Mouse (Mus musculus) cerebellum, adult (tissue): ENCODE measurements around the gene Csmd2.
"Not testable (repeated sequence)": the region's sequence is repeated elsewhere in the genome, so short reads cannot be mapped to it uniquely, and the experiment has no call there.

ENCODE experiments used
- ATAC-seq: cut with Nextera tagmentation; 2 replicates; pipeline ENCODE4 v1.9.2; 2017; ENCODE audit warnings: mild to moderate bottlenecking, moderate library complexity, mixed read lengths; ENCODE audit not compliant: insufficient number of reproducible peaks, low FRiP score, low TSS enrichment

Gene Csmd2

DNA sequence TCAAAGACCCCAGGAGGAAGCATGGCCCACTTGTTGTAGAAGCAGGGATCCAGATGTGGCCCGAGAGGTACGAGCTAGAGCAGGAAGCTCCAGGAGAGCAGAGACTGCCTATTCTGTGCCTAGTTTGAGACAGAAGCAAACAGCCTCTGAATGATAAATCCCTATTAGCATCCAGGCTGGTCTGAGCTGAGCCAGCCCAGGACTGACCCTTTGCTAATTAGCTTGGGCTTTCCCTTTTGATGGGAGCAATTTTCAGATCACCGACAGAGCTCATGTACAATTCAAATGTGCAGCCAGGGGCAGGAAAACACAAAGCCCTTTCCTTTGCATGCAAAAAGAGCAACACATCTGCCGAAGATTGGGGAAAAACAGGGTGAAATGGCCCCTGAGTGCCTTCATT is 54.2 kb downstream of the Csmd2 start:
- no peak for ATAC-seq

DNA sequence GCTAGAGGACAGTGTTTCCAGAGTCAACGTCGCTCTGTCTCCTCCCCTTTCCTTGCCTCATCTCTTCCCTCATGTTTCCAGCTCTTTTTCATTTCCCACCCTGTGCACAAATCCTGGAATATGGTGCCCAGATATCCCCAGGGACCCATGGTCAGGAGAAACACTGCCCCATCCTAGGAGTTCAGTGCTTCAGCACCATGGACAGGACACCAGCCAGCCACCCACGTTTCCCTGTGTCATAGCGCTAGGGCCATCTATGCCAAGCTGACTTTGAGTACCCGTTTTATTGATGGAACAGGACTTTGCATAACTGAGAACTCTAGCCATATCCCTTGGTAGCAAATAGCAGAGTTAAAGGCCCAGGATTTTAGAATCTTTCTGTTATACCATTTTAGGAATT is 55.0 kb downstream of the Csmd2 start:
- no peak for ATAC-seq

DNA sequence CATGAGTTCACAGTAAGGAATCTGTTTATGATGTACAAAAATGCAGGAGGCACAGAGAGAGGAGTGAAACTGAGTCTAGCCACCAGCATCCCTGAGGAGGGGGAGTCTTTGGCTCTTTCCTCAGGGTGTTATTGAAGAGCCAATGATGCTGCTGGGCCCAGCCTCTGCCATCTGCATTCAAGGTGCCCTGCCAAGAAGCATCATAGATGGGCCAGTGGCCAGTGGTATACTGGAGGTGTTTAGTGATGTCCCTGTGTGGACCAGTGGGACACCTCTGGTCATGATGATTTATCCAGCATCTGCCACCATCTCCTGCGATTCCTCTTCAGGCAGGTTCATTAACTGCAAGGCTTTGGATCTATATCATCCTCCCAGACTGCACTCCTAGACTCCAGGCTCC is 61.1 kb downstream of the Csmd2 start:
- no peak for ATAC-seq

DNA sequence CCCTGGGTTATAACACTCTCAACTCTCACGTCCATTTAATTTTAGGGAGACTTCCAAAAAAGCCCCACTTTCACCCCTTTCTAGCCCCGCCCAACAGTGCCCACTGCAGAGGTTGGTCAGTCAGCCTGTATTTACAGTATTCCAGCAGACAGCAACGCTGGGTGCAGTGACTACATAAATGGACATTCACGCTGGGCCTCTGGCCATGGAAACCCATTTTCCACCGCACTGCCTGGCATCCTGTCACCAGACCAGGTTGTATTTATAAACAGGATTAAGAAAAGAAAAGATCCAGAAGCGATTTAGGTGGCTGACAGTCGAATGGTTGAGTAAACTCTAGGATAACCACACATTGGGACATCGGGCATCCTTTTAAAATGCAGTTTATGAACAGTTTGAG is 65.0 kb downstream of the Csmd2 start:
- no peak for ATAC-seq

- ATAC-seq = not testable (repeated sequence)
Measured at GRCm38 (mm10) chr4:128061274-128061673, 73.6 kb downstream of the Csmd2 start.

DNA sequence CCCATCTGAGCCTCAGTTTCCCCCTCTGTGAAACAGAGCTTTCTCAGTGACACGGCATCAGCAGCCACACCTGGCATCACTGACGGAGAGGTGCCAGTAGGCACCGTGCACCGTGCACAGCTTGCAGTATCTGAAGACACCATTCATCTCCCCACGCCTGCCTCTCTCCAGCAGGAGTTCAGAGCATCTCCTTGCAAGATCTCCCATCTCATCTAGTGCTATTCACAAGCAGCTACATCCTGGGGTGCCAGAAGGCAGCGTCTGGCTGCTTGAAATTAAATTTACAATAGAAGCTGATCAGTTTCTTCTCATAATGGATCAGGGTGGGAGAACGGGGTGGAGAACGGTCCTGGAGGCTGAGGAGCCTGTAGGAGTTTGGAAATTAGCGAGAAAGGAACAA is 79.5 kb downstream of the Csmd2 start:
- no peak for ATAC-seq

DNA sequence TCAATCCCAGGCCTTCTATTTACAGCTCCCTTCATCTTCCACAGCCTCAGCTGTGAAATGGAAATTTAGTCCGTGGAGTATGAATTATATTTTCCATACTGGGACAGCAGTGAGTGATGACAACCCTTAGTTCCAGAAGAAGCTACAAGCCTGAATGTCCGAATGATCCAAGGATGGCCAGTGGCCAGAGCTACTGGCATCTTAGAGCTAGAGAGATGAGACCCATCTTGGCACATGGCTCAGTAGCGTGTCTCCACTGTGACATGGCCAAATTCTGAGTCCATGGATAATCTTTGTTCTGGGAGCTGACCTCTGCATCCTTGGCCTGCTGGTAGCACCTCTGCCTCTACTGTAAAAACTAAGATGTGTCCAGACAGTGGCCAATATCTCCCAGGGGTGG is 96.8 kb downstream of the Csmd2 start:
- ATAC-seq = no peak

DNA sequence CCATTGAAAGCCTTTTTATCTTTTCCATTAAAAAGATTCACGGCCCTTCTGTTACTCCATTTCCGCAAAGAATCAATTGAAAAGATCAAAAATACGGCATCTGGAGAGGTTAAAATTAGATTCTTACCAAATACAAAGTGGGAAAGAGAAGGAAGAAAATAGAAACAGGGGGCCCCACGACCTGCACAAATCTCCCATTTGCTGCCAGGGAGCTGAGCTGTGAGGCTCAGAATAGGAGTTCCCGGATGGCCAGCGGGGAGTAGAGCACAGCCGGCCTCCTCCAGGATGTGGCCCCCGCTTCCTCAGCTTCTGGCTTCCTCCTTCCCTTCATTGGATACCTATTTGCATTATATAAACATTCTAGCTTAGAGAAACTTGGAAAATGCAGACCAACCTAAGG is 97.4 kb downstream of the Csmd2 start:
- no peak for ATAC-seq

DNA sequence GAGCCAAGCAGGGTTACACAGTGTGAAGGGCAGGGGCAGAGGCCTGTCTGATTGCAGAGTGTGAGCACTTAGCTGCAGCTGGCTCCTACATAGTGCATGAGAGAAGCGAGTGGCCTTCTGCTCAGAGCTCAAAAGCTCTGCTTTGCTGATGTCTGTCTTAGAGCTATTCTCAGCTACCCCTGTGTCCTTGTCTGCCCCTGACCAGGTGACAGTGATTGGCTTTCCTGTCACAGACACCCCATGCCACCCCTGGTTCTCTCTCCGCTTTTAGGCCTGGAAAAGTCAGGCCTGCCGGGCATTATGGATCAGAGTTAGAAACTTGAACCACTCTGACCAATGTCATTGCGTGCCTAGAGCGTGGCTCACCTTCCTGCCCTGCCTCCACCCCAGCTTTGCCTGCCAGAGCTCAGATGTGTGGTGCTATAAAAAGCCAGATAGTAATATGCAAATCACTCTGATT is 99.5 kb downstream of the Csmd2 start:
- ATAC-seq = no peak

DNA sequence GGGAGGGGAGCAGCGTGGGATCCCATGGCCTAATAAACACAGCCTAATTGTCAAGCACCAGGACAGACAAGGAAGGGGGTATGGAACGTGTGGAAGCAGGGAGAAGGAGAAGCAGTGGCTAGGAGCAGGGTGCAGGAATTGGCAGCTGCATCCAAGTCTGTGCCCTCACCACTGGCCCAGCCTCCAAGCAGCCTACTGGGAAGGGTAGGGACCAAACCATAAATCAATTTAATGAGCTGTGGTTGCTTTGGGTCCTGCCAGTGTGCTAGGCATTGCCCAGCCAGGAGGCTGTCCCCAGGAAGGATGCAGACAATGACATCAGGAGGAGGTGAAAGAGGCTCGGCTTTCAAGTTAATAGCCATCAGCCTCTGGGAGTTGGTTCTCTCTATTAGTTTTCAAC is 100.0 kb downstream of the Csmd2 start:
- no peak for ATAC-seq

GRCm38 (mm10) chr4:128088264-128088663 is 100.6 kb downstream of the Csmd2 start:
- no peak for ATAC-seq

DNA sequence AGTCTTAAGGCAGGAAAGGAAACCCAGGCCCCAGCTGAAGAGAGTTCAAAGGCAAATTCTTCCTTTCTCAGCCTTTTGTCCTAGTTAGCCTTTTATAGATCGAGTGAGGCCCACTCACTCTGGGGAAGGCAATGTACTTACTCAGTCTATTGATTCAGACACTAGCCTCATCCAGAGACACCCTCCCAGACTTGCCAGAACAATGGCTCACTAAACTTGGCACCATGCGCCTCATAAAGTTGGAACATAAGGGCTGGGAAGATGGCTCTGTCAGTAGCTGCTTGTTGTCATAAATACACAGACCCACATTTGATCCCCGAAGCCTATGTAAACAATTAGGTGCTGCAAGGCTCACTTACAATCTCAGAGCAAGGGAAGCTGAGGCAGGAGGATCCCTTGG is 104.3 kb downstream of the Csmd2 start:
- no peak for ATAC-seq

GRCm38 (mm10) chr4:128099515-128099914 is 111.9 kb downstream of the Csmd2 start:
- ATAC-seq = no peak

DNA sequence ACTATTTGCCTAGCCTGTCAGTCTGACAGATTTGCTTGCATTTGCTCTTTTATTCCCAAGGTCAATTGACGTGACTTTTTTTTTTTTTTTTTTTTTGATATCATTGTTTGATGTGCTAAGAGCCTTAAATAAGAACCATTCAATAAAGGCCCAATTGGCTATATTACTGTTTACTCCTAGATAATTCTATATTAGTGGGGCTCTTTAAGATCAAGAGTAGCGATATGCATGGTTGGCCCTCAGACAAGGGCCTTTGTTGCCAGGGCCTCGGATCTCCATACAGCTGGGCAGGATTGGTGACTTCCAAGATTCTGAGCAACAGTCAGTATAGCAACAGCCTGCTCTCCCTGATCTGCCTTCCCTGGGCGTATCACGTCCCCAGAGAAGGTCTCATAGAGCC is 112.9 kb downstream of the Csmd2 start:
- ATAC-seq = no peak

DNA sequence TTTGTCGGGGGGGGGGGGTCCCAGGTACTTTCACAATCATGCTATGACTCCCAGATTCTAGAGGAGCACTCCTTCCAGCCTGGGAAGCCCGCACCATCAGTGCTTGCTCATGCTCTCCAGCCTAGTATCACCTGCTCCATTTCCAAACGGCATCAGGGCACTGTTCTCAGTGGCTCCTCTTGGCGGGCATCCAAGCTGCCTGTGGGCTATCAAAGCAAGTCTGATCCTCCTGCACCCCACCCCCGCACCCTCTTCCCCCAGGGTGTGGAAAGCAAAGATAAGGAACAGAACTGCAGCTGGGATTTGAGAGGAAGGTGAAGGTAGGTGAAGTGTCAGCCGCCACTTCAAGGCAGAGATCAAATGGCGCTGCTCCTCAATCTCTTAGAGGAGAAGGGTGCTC is 128.7 kb downstream of the Csmd2 start:
- no peak for ATAC-seq

DNA sequence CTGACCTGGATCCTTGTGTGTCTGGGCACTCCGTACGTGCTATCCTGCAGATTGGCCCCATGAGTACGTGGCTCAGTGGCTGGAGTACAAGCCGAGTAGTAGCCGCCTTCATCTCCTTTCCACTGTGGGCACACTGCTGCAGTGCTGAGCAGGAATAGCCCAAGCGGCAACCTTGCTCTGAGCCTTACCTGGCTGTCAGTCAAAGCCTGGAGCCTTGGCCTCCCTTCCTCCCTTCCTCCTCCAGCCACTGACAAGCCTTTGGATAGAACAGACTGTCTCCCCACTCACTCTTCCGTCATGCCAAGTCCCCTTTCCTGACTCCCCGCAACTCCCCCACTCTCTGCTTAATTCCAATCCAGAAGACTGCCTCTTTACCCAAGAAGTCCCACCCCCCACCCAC is 135.6 kb downstream of the Csmd2 start:
- ATAC-seq = no peak

DNA sequence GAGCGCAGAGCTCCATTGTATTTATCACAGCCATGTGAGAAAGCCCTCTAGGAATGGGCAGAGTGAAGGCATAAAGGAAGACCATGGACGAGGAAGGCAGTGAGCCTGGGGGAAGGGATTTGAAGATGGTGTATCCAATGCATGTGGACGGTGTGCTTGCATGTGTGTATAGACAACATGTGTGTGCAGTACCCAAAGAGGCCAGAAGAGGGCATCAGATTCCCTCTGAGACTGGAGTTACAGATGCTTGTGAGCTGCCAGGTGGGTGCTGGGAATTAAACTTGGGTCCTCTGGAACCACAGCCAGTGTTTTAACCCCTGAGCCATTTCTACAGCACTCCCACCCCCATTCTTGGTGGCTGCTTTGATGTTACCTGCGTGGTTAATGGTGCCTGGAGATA is 137.1 kb downstream of the Csmd2 start:
- ATAC-seq = no peak

GRCm38 (mm10) chr4:128128546-128128945 is 140.9 kb downstream of the Csmd2 start:
- ATAC-seq = no peak

- ATAC-seq = no peak
Measured at GRCm38 (mm10) chr4:128130611-128131142, 143.0 kb downstream of the Csmd2 start.

DNA sequence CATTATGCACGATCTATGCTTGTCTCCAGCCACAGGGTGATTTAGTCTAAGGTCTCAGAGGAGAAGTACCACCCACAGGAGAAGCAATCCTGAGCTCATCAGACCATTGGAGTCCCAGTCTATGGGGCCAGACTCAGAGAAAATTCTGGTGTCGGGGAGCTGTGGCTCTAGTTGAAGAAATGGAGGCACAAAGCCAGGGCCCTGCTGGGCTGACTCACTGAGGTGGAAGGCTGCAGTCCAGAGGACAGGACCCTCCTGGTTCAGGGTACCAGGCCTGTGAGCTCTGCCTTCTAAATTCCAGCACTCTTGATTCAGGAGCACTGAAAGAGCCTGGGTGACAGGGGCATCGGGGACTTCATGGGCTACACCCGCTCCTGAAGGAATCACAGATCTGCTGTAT is 144.0 kb downstream of the Csmd2 start:
- ATAC-seq = no peak

GRCm38 (mm10) chr4:128132876-128133646 is 145.4 kb downstream of the Csmd2 start:
- ATAC-seq = no peak

- no peak for ATAC-seq
Measured at GRCm38 (mm10) chr4:128134348-128134994, 146.8 kb downstream of the Csmd2 start.
